Mouse (Mus musculus) CH12.LX (cell line): ENCODE measurements around the gene Col16a1. TPM values are rescaled to one million over a fixed set of nuclear protein-coding genes. Genes with fewer than 3 reads are reported as not detected.

Source experiments
- DNase-seq: peaks from one replicate; pipeline ENCODE4 v3.0.0-alpha.2; 2013; ENCODE audit errors: extremely low read depth
- H3K27ac ChIP-seq: 2 replicates; pipeline ENCODE4 v1.5.1; 2012; ENCODE audit warnings: low read depth, mild to moderate bottlenecking, control low read depth, moderate library complexity; ENCODE audit not compliant: insufficient read depth
- H3K27me3 ChIP-seq: replicated peaks from 2 replicates; pipeline ENCODE3; 2012; ENCODE audit warnings: inconsistent platforms
- H3K36me3 ChIP-seq, 2 experiments: replicated peaks in 1 of 2; 2 replicates each; pipeline versions ENCODE3 to v1.6.1; 2012; ENCODE audit warnings: inconsistent platforms in 1 of 2, low read length in 1 of 2, mild to moderate bottlenecking in 1 of 2, mixed read lengths in 1 of 2, moderate library complexity in 1 of 2; ENCODE audit not compliant: control insufficient read depth in 1 of 2, insufficient read depth in 1 of 2
- H3K4me1 ChIP-seq, 2 experiments: 2 replicates each; pipeline ENCODE4 v1.6.1; 2012; ENCODE audit warnings: inconsistent platforms in 1 of 2, moderate library complexity in 1 of 2; ENCODE audit not compliant: insufficient read depth in 2 of 2, control insufficient read depth in 1 of 2
- H3K4me2 ChIP-seq: 2 replicates; pipeline ENCODE4 v1.6.1; 2012; ENCODE audit warnings: low read depth, mild to moderate bottlenecking, control low read depth; ENCODE audit not compliant: poor library complexity, insufficient read depth, severe bottlenecking
- H3K4me3 ChIP-seq, 3 experiments: fragments of 150-350 bp in 1 of 3; sonication (generic) in 1 of 3; replicated peaks in 1 of 3; 2 replicates each; pipeline versions ENCODE3 to v1.5.1; 2011 to 2012; ENCODE audit warnings: low read depth in 2 of 3, low read length in 2 of 3, mild to moderate bottlenecking in 2 of 3, moderate library complexity in 2 of 3, control low read depth in 1 of 3, improper control_type of control experiment in 1 of 3, inconsistent platforms in 1 of 3, mixed read lengths in 1 of 3; ENCODE audit not compliant: poor library complexity in 1 of 3
- H3K79me2 ChIP-seq: replicated peaks from 2 replicates; pipeline ENCODE4 v1.6.1; 2012; ENCODE audit warnings: mild to moderate bottlenecking, moderate library complexity; ENCODE audit not compliant: control insufficient read depth, poor library complexity, insufficient read depth, severe bottlenecking; ENCODE audit errors: extremely low read depth
- H3K9ac ChIP-seq: 2 replicates; pipeline ENCODE4 v1.6.1; 2012; ENCODE audit warnings: low read depth, mild to moderate bottlenecking, control low read depth, moderate library complexity; ENCODE audit not compliant: insufficient read depth
- H3K9me3 ChIP-seq: replicated peaks from 2 replicates; pipeline ENCODE3; 2012; ENCODE audit warnings: low read length, inconsistent platforms, mixed read lengths
- BHLHE40 ChIP-seq: IDR thresholded peaks from 2 replicates; pipeline ENCODE4 v1.6.1; 2011; ENCODE audit warnings: mild to moderate bottlenecking, low read depth, low read length, improper control_type of control experiment
- CTCF ChIP-seq, 2 experiments: IDR thresholded peaks in 1 of 2; conservative IDR thresholded peaks in 1 of 2; 2 replicates each; pipeline ENCODE4 v1.5.1; 2011 to 2012; ENCODE audit warnings: low read depth in 2 of 2, low read length in 2 of 2, improper control_type of control experiment in 1 of 2, inconsistent platforms in 1 of 2, mild to moderate bottlenecking in 1 of 2, moderate library complexity in 1 of 2
- EP300 ChIP-seq: IDR thresholded peaks from 2 replicates; pipeline ENCODE4 v1.6.1; 2011; ENCODE audit warnings: low read length, improper control_type of control experiment
- JUN ChIP-seq: IDR thresholded peaks from 2 replicates; pipeline ENCODE4 v1.6.1; 2011; ENCODE audit warnings: low read depth, mild to moderate bottlenecking, low read length, improper control_type of control experiment, moderate library complexity; ENCODE audit not compliant: insufficient read depth
- KAT2A ChIP-seq: IDR thresholded peaks from 2 replicates; pipeline ENCODE4 v1.6.1; 2012; ENCODE audit warnings: low read length, improper control_type of control experiment, inconsistent platforms; ENCODE audit not compliant: insufficient replicate concordance
- MXI1 ChIP-seq: IDR thresholded peaks from 2 replicates; pipeline ENCODE4 v1.6.1; 2011; ENCODE audit warnings: mild to moderate bottlenecking, low read depth, low read length, improper control_type of control experiment
- POLR2A ChIP-seq: IDR thresholded peaks from 2 replicates; pipeline ENCODE4 v1.6.1; 2011; ENCODE audit warnings: low read depth, mild to moderate bottlenecking, improper control_type of control experiment, low read length
- POLR2AphosphoS2 ChIP-seq: IDR thresholded peaks from 2 replicates; pipeline ENCODE4 v1.6.1; 2011; ENCODE audit warnings: low read depth, low read length, improper control_type of control experiment
- TBP ChIP-seq: conservative IDR thresholded peaks from 2 replicates; pipeline ENCODE4 v1.6.1; 2011; ENCODE audit warnings: low read depth, low read length, improper control_type of control experiment
- USF1 ChIP-seq: IDR thresholded peaks from 2 replicates; pipeline ENCODE4 v1.6.1; 2014; ENCODE audit warnings: low read depth, mild to moderate bottlenecking, inconsistent platforms, low read length, improper control_type of control experiment
- USF2 ChIP-seq: conservative IDR thresholded peaks from 2 replicates; pipeline ENCODE4 v1.6.1; 2011; ENCODE audit warnings: low read depth, low read length, improper control_type of control experiment
- ZC3H11A ChIP-seq: IDR thresholded peaks from 2 replicates; pipeline ENCODE4 v1.6.1; 2012; ENCODE audit warnings: low read depth, mild to moderate bottlenecking, inconsistent platforms, low read length, improper control_type of control experiment
- dilution Hi-C: fragments of 300-500 bp; cut with MboI; formaldehyde crosslinking; loops from 2 replicates; pipeline ENCODE4 v1.14.3; 2020; ENCODE audit warnings: low sequenced_read_pairs; ENCODE audit not compliant: extremely low pct_unique_long_range_greater_than_20kb, extremely low pct_ligation_motif_present
- in situ Hi-C: fragments of 300-500 bp; cut with MboI; formaldehyde crosslinking; loops from 3 replicates; pipeline ENCODE4 v1.14.3; 2019; ENCODE audit warnings: low sequenced_read_pairs, low pct_ligation_motif_present, low pct_unique_long_range_greater_than_20kb, mixed read lengths
- polyA plus RNA-seq: library from polyadenylated mRNA; unstranded; fragments of >175 nt; gene quantifications from 2 replicates; pipeline ENCODE4 v1.2.1, GENCODE M21; 2012; ENCODE audit warnings: low read depth; ENCODE audit not compliant: insufficient read length
- total RNA-seq, 2 experiments: library from RNA; depleted of rRNA; stranded (reverse); fragments of 300-350 nt in 1 of 2; fragments of >200 nt in 1 of 2; gene quantifications; 2 replicates each; pipeline ENCODE4 v1.2.3; 2012 to 2014

Gene Col16a1
- total and polyA plus RNA-seq, 3 experiments, result not detected

- Histone ChIP-seq H3K79me2 (no peaks in the 10 kb centered on the region), H3K4me2 (no peak overlapping the region)
- in situ Hi-C loops, result loop anchor here (5.0 kb wide), 1 partner anchor 41 kb away; no protein-coding TSS in a partner anchor
- no peak for TF ChIP-seq POLR2AphosphoS2
- TF ChIP-seq, all 38 proteins: peak for 0
- H3K27me3 ChIP-seq, result peaks cover 93% of the 10 kb centered on the region
- peaks cover 12% of the 10 kb centered on the region for H3K9me3 ChIP-seq
- H3K36me3 ChIP-seq, result no peaks in the 10 kb centered on the region
- H3K27ac ChIP-seq, result no peak overlapping the region
- no peaks in the 10 kb centered on the region; a peak in 1 of 4 replicates for H3K4me1 ChIP-seq
- DNase-seq, result no peak
- H3K9ac ChIP-seq, result no peak overlapping the region
- dilution Hi-C loops, result no loop called here
- H3K4me3 ChIP-seq, result no peak overlapping the region
Observed at GRCm38 (mm10) chr4:130141786-130142185, 94.1 kb downstream of the Col16a1 start.

GRCm38 (mm10) chr4:130148405-130148804 is 100.8 kb downstream of the Col16a1 start:
- H3K4me3 ChIP-seq, result no peak overlapping the region
- no peak overlapping the region for H3K9ac ChIP-seq
- in situ Hi-C loops, result no loop called here
- peaks cover 85% of the 10 kb centered on the region for H3K27me3 ChIP-seq
- no peaks in the 10 kb centered on the region for H3K79me2 ChIP-seq
- DNase-seq, result no peak
- TF ChIP-seq MXI1 (no peak), POLR2A (no peak), USF1 (no peak), KAT2A (no peak), TBP (no peak), CTCF (conservative IDR thresholded peaks at IDR 0.05 in 1 of 2, IDR thresholded peaks at IDR 0.05 in 1 of 2; ENCODE audit: low read depth in 2 of 2, low read length in 2 of 2) (no peak), BHLHE40 (no peak), ZC3H11A (no peak), USF2 (no peak), EP300 (no peak), JUN (no peak)
- H3K4me1 ChIP-seq, result no peaks in the 10 kb centered on the region
- peaks cover 12% of the 10 kb centered on the region for H3K9me3 ChIP-seq
- no peak overlapping the region for H3K27ac ChIP-seq
- dilution Hi-C loops, result no loop called here
- no peak overlapping the region for H3K4me2 ChIP-seq
- no peaks in the 10 kb centered on the region for H3K36me3 ChIP-seq

Other genes with a start within 250 kb of the Col16a1 start
- 113 and 163 TPM in 2 replicates for gene Ptp4a2, start 236.6 kb upstream of the Col16a1 start, total RNA-seq (2012; rRNA removed)
- 415 and 493 TPM in 2 replicates for gene Ptp4a2, start 236.6 kb upstream of the Col16a1 start, total RNA-seq (2014; rRNA removed)
- gene Ptp4a2, start 236.6 kb upstream of the Col16a1 start, polyA plus RNA-seq, result 327 and 467 TPM in 2 replicates
- gene Spocd1, start 118.6 kb upstream of the Col16a1 start, total RNA-seq (2012; rRNA removed), result 0.04 TPM in 2 replicates
- 0.07 TPM in 1 of 2 replicates, not detected in the other for gene Spocd1, start 118.6 kb upstream of the Col16a1 start, total RNA-seq (2014; rRNA removed)
- 0.08 TPM in 1 of 2 replicates, not detected in the other for gene Spocd1, start 118.6 kb upstream of the Col16a1 start, polyA plus RNA-seq
- gene Adgrb2, start 63.0 kb upstream of the Col16a1 start, total RNA-seq (2012; rRNA removed), result 0.04 and 0.08 TPM in 2 replicates
- gene Adgrb2, start 63.0 kb upstream of the Col16a1 start, total RNA-seq (2014; rRNA removed), result not detected in 2 replicates
- gene Adgrb2, start 63.0 kb upstream of the Col16a1 start, polyA plus RNA-seq, result not detected in 2 replicates
- 31.4 and 32.5 TPM in 2 replicates for gene Pef1, start 54.7 kb downstream of the Col16a1 start, total RNA-seq (2012; rRNA removed)
- gene Pef1, start 54.7 kb downstream of the Col16a1 start, total RNA-seq (2014; rRNA removed), result 26.2 and 26.5 TPM in 2 replicates
- 34.2 and 38.6 TPM in 2 replicates for gene Pef1, start 54.7 kb downstream of the Col16a1 start, polyA plus RNA-seq
- not detected in 2 replicates for gene Hcrtr1, start 91.5 kb downstream of the Col16a1 start, total RNA-seq (2012; rRNA removed)
- gene Hcrtr1, start 91.5 kb downstream of the Col16a1 start, total RNA-seq (2014; rRNA removed), result not detected in 2 replicates
- not detected in 2 replicates for gene Hcrtr1, start 91.5 kb downstream of the Col16a1 start, polyA plus RNA-seq
- gene Tinagl1, start 127.3 kb downstream of the Col16a1 start, total RNA-seq (2012; rRNA removed), result not detected in 2 replicates
- gene Tinagl1, start 127.3 kb downstream of the Col16a1 start, total RNA-seq (2014; rRNA removed), result not detected in 2 replicates
- not detected in 2 replicates for gene Tinagl1, start 127.3 kb downstream of the Col16a1 start, polyA plus RNA-seq
- not detected in 2 replicates for gene Gm853, start 174.6 kb downstream of the Col16a1 start, total RNA-seq (2012; rRNA removed)
- gene Gm853, start 174.6 kb downstream of the Col16a1 start, total RNA-seq (2014; rRNA removed), result not detected in 2 replicates
- not detected in 2 replicates for gene Gm853, start 174.6 kb downstream of the Col16a1 start, polyA plus RNA-seq
- gene Serinc2, start 231.4 kb downstream of the Col16a1 start, total RNA-seq (2012; rRNA removed), result 0.08 TPM in 1 of 2 replicates, not detected in the other
- not detected in 2 replicates for gene Serinc2, start 231.4 kb downstream of the Col16a1 start, total RNA-seq (2014; rRNA removed)
- 0.20 TPM in 1 of 2 replicates, not detected in the other for gene Serinc2, start 231.4 kb downstream of the Col16a1 start, polyA plus RNA-seq